Mouse (Mus musculus) layer of hippocampus, postnatal 14 days (tissue): ENCODE measurements around the gene Gpx6. TPM values are rescaled to one million over a fixed set of nuclear protein-coding genes. Genes with fewer than 3 reads are reported as not detected.

ENCODE experiments used
- DNase-seq, 2 experiments: peaks; one replicate each; pipeline ENCODE4 v3.0.0; 2021 to 2022; ENCODE audit warnings: low spot score in 2 of 2, mixed read lengths in 1 of 2
- long read RNA-seq, 2 experiments: library from polyadenylated mRNA; stranded (forward); transcript quantifications; one replicate each; pipeline ENCODE4 v2.0.0; 2021
- total RNA-seq, 2 experiments: library from RNA; stranded (reverse); gene quantifications; 2 replicates each; pipeline ENCODE4 v1.2.3; 2021

Gpx6 gene
- total RNA-seq: not detected
- long read RNA-seq, experiment 1: 0 reads
- long read RNA-seq, experiment 2: 0 reads

- no peak for DNase-seq
These were observed at the start of gene Gpx6 for GRCm38 (mm10) chr13:21311926-21312325. TSS of gene Gpx6 (plus strand) at chr13:21312125.

GRCm38 (mm10) chr13:21262787-21263461 is 49.0 kb upstream of the Gpx6 start:
- no peak for DNase-seq

- no peak for DNase-seq
These were observed 48.0 kb upstream of the Gpx6 start for GRCm38 (mm10) chr13:21263910-21264309.

GRCm38 (mm10) chr13:21264366-21264765 is 47.6 kb upstream of the Gpx6 start:
- DNase-seq: no peak

- DNase-seq: no peak
These were observed 46.2 kb upstream of the Gpx6 start for GRCm38 (mm10) chr13:21265736-21266135.

GRCm38 (mm10) chr13:21267541-21267940 is 44.4 kb upstream of the Gpx6 start:
- DNase-seq: no peak

- no peak for DNase-seq
These were observed 43.7 kb upstream of the Gpx6 start for GRCm38 (mm10) chr13:21268262-21268661.

GRCm38 (mm10) chr13:21275021-21275814 is 36.7 kb upstream of the Gpx6 start:
- DNase-seq: peak; percentile 9 to 34

GRCm38 (mm10) chr13:21275815-21276550 is 35.9 kb upstream of the Gpx6 start:
- peak; percentile 72 to 91 for DNase-seq

- DNase-seq: no peak
These were observed 35.4 kb upstream of the Gpx6 start for GRCm38 (mm10) chr13:21276551-21276950.

GRCm38 (mm10) chr13:21279076-21279475 is 32.8 kb upstream of the Gpx6 start:
- no peak for DNase-seq

- peak; percentile 88 to 95 for DNase-seq
These were observed 32.4 kb upstream of the Gpx6 start for GRCm38 (mm10) chr13:21279559-21279958.

GRCm38 (mm10) chr13:21292631-21293030 is 19.3 kb upstream of the Gpx6 start, which contains the start of gene Gpx5:
TSS of gene Gpx5 (minus strand) at chr13:21292731.
- no peak for DNase-seq

- DNase-seq: no peak
These were observed 13.4 kb upstream of the Gpx6 start for GRCm38 (mm10) chr13:21298557-21298956.

- no peak for DNase-seq
These were observed 7.3 kb upstream of the Gpx6 start for GRCm38 (mm10) chr13:21304483-21305066.

GRCm38 (mm10) chr13:21309788-21310187 is 2.1 kb upstream of the Gpx6 start:
- DNase-seq: no peak

GRCm38 (mm10) chr13:21312854-21313253 is 929 bp downstream of the Gpx6 start:
- DNase-seq: no peak

- DNase-seq: no peak
These were observed 2.0 kb downstream of the Gpx6 start for GRCm38 (mm10) chr13:21313903-21314302.

GRCm38 (mm10) chr13:21320262-21320661 is 8.3 kb downstream of the Gpx6 start:
- no peak for DNase-seq

GRCm38 (mm10) chr13:21321890-21322494 is 10.1 kb downstream of the Gpx6 start:
- DNase-seq: peak in 1 of 2 experiments; percentile 24
